Mouse (Mus musculus): ENCODE data around the gene Acadvl. TPM values are rescaled to one million over a fixed set of nuclear protein-coding genes. Genes with fewer than 3 reads are reported as not detected.
A peak's percentile ranks its signal among the peaks of the same experiment; 100 is the strongest.

Gene Acadvl
- polyA plus RNA-seq, 1 experiment from 2014 or later = 63.7 TPM

DNA sequence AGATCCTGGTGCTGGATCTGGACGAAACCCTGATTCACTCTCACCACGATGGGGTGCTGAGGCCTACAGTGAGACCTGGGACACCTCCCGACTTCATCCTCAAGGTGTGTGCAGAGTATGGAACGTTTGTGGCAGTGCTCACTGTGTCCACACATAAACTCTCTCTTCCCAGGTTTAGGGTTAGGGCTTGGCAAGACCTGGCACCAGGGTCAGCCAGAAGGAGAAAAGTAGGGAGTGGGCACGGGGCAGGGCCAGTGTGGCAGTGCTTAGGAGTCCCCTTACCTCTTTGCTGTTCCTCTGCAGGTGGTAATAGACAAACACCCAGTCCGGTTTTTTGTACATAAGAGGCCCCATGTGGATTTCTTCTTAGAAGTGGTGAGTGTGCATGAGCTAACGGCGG, 30.8 kb downstream of the Acadvl start:
- no peak overlapping the region for H3K4me2 ChIP-seq (replicated peaks)
- H3K4me3 ChIP-seq = 0 out of 2 replicates have a peak overlapping the region, but pooled peaks have one; percentile 7
- H3K4me1 ChIP-seq = peaks cover 25% of the 10 kb centered on the region
- H3K9ac ChIP-seq = no peak overlapping the region
- peaks cover 48% of the 10 kb centered on the region for H3K36me3 ChIP-seq
- no peak overlapping the region for H3K27ac ChIP-seq
- no peak for ATAC-seq (ENCODE audit: low FRiP score, low read depth)
- no peaks in the 10 kb centered on the region for H3K9me3 ChIP-seq
- 93% methylated on average over 8 of the region's 8 CpGs for WGBS
- no peaks in the 10 kb centered on the region for H3K27me3 ChIP-seq (replicated peaks)

DNA sequence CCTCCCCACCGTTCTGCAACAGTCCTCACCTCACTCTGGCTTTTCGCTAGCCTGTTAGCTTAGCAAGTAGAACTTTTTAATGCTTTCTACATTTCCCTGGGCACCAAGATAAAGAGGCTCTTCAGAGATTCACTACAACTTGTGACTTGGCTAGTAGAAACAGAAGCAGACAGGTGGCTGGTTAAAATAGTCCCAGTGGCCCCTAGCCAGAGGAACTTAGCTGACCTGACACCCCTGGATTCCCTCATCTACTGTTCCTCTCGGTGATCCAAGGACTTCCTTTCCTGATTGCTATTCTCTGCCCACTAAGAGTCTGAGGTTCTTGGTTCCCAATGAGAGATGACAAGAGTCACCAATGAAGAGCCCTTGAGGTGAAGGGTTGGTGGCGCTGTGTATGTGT, 31.8 kb downstream of the Acadvl start:
- no peak overlapping the region for H3K27ac ChIP-seq
- no peak overlapping the region for H3K4me3 ChIP-seq
- H3K9me3 ChIP-seq = no peaks in the 10 kb centered on the region
- peaks cover 27% of the 10 kb centered on the region for H3K4me1 ChIP-seq
- 92% methylated on average over 4 of the region's 4 CpGs for WGBS
- H3K9ac ChIP-seq = no peak overlapping the region
- peak overlapping the region; percentile 92 for H3K4me2 ChIP-seq (replicated peaks)
- peaks cover 41% of the 10 kb centered on the region for H3K36me3 ChIP-seq
- no peak for ATAC-seq (ENCODE audit: low FRiP score, low read depth)
- H3K27me3 ChIP-seq (replicated peaks) = no peaks in the 10 kb centered on the region

DNA sequence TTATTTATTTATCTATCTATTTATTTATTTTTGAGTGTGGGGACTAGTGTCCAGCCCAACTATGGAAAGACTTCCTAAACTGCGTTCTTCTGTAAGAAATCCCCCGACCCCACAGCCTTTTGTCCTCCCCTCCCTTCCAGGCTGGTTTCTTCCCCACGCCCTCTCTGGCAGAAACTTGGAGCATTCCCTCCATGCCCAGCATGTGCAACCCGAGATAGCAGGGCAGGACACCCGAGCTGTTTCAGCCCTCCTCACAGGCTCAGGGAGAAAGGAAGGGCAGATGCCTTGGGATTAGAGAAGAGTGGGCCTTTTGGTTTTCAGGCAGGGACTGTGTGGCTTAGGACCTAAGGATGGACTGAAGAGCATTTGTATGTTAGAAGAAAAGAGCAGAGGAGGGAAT, 32.3 kb downstream of the Acadvl start:
- 45% methylated on average over 5 of the region's 5 CpGs for WGBS

DNA sequence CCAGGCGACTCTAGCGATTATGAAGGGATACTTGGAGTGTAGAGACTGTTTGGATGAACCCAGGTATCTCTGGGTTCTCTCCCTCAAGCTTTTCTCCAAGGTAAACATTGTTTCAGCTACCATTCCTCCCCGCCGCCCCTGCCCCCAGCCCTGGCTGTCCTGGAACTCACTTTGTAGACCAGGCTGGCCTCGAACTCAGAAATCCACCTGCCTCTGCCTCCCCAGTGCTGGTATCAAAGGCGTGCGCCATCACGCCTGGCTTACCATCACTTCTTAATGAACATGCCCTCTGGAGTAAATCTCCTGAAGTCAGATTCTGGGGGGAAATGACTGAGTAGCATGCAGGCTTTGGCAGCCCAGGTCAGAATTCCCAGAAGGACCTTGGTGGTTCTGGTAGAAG, 33.0 kb downstream of the Acadvl start, which contains the start of gene Elp5:
Elp5 (minus strand) TSS at position 293 of the 400 bp plus-strand sequence.
- H3K27ac ChIP-seq = peak within 1 kb of the TSS; percentile 96
- peaks cover 33% of the 10 kb centered on the region for H3K36me3 ChIP-seq
- H3K4me2 ChIP-seq (replicated peaks) = peak within 1 kb of the TSS; percentile 92
- peak within 1 kb of the TSS; percentile 94 for H3K4me3 ChIP-seq
- peaks cover 27% of the 10 kb centered on the region for H3K4me1 ChIP-seq
- no peaks in the 10 kb centered on the region for H3K9me3 ChIP-seq
- no peaks in the 10 kb centered on the region for H3K27me3 ChIP-seq (replicated peaks)
- H3K9ac ChIP-seq = peak within 1 kb of the TSS; percentile 95
- ATAC-seq (ENCODE audit: low FRiP score, low read depth) = no peak
- WGBS = 64% methylated on average over 8 of the region's 8 CpGs

More for the DNA sequence above, 32.3 kb downstream of the Acadvl start:
- no peak for ATAC-seq (ENCODE audit: low FRiP score, low read depth)
- no peak overlapping the region for H3K27ac ChIP-seq
- H3K27me3 ChIP-seq (replicated peaks) = no peaks in the 10 kb centered on the region
- peaks cover 40% of the 10 kb centered on the region for H3K36me3 ChIP-seq
- peaks cover 27% of the 10 kb centered on the region for H3K4me1 ChIP-seq
- H3K4me3 ChIP-seq = peak overlapping the region; percentile 94; the same call in 1 of the 2 replicates
- H3K9ac ChIP-seq = peak overlapping the region; percentile 95
- H3K4me2 ChIP-seq (replicated peaks) = peak overlapping the region; percentile 92
- no peaks in the 10 kb centered on the region for H3K9me3 ChIP-seq

DNA sequence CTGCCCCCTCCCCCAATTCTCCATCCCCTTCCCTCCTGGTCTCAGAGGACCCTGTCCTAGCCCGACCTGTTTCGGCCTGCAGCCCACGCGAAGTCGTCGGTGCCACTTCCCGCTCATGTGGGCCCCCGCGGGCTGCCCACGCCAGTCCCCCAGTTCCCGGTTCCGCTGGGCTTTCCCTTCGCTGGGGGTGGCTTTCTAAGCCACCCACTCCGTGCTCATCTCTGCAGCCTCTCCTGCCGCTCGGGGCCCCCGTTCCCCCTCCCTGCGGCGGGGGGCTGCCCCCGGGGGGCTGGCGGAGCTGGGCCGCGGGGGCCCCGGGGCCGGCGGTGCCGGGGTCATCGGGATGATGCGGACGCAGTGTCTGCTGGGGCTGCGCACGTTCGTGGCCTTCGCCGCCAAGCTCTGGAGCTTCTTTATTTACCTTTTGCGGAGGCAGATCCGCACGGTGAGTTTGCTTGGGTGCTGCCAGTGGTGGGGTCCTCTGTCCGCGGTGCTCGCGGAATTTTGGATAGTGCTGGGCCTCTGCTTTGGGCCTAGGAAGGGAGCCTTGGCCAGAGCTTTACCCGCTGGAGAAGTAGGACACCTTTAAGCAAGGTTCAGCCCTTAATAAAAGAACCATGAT, 34.0 kb downstream of the Acadvl start, which contains the start of gene Ctdnep1:
Ctdnep1 (plus strand) TSS at position 16 of the 622 bp plus-strand sequence.
- Histone ChIP-seq H3K36me3 (peaks cover 25% of the 10 kb centered on the region), H3K27ac (peak within 1 kb of the TSS; percentile 96), H3K9ac (peak within 1 kb of the TSS; percentile 95), H3K27me3 (replicated peaks) (no peaks in the 10 kb centered on the region), H3K4me2 (replicated peaks) (peak within 1 kb of the TSS; percentile 92), H3K4me1 (peaks cover 27% of the 10 kb centered on the region), H3K9me3 (no peaks in the 10 kb centered on the region), H3K4me3 (peak within 1 kb of the TSS; percentile 94)
- ATAC-seq (ENCODE audit: low FRiP score, low read depth) = peak; percentile 45
- WGBS = under 1% methylated on average over 43 of the region's 43 CpGs

DNA sequence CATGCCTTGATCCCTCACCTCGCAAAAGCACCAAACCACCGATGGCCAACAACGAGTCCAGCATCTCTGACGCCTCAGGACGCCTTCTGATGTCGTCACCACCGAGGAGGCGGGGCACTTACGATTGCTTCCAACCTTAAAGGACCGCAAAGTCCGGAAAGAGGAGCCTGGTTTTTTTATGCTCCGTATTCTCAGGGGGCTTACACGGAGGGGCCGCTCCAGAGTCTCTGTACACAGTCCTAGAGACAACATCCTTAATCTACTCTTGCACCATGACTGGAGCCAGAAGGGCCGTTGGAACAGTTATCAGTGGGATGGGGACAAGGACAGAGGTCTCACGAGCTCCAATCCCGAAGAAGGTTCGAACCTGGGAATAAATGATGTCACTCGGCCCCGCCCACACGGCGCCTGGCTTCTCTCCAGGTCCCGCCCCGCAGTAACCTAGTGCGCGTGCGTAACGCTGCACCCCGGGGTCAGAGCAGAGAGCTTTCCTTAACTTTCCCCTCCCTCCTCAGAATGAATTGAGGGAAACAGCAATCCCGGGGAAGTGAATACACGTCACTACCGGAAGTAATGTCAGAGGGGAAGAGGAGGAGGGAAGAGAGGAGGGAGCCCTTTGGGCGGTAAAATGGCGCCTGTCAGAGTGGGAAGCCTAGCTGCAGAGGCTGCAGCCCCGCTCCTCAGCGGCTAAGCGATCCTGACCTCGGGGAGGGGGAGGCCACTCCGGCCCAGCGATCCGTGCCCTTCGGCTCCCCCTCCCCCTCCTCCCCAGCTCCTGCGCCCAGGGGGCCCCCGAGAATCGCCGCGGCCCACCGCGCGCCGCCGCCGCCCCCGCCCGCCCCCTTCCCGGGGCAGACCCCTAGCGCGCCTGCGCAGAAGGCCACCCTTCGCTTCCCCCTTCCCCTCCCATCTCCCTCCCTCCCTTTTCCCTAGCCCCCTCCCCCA, 34.7 kb downstream of the Acadvl start:
- peaks cover 30% of the 10 kb centered on the region for H3K36me3 ChIP-seq
- WGBS = under 1% methylated on average over 52 of the region's 60 CpGs
- peak overlapping the region; percentile 92 for H3K4me2 ChIP-seq (replicated peaks)
- H3K9ac ChIP-seq = peak overlapping the region; percentile 95
- H3K9me3 ChIP-seq = no peaks in the 10 kb centered on the region
- H3K4me1 ChIP-seq = peaks cover 27% of the 10 kb centered on the region
- H3K27ac ChIP-seq = peak overlapping the region; percentile 96
- ATAC-seq (ENCODE audit: low FRiP score, low read depth) = peak; percentile 90
- no peaks in the 10 kb centered on the region for H3K27me3 ChIP-seq (replicated peaks)
- peak overlapping the region; percentile 94 for H3K4me3 ChIP-seq

DNA sequence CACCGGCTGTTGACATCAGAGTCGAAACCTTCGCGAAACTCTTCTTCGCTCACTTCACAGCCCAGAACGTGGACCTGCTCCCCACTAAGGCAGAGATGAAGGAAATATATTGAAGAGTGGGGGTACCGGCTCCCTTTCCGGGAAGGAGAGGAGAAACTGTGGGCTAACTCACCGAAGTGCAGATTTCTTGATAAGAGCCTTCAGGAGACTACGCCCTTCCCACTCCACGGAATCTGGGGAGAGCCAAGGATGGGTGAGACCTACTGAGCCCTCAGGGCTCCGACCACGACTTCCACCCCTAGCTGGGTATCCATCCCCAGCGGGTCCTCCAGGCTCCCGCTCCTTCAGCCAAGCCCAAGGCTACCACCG, 35.4 kb downstream of the Acadvl start:
- H3K9me3 ChIP-seq = no peaks in the 10 kb centered on the region
- no peak for ATAC-seq (ENCODE audit: low FRiP score, low read depth)
- H3K9ac ChIP-seq = peak overlapping the region; percentile 95
- WGBS = 3% methylated on average over 16 of the region's 16 CpGs
- H3K4me1 ChIP-seq = peaks cover 27% of the 10 kb centered on the region
- peak overlapping the region; percentile 92 for H3K4me2 ChIP-seq (replicated peaks)
- peak overlapping the region; percentile 96 for H3K27ac ChIP-seq
- peaks cover 29% of the 10 kb centered on the region for H3K36me3 ChIP-seq
- H3K27me3 ChIP-seq (replicated peaks) = no peaks in the 10 kb centered on the region
- peak overlapping the region; percentile 94 for H3K4me3 ChIP-seq

DNA sequence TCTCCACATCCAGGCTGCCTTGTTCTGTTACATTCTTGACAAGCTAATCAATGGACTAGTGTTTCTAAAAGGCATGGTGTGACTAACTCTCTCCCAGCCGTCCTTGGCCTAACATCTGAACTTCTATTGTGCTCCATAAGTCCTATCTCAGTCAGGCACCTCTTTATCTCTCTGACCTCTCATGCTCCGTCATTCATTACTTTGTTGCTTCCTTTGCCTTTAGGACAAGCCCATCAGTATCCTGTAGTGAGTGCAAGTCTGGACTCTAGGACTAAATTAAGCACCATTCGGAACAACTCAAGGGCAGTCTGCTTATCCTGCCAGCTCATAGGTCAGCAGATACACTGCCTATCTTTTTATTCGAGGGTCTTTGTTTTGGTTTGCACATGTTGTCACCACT, 38.9 kb downstream of the Acadvl start:
- 90% methylated on average over 4 of the region's 4 CpGs for WGBS

DNA sequence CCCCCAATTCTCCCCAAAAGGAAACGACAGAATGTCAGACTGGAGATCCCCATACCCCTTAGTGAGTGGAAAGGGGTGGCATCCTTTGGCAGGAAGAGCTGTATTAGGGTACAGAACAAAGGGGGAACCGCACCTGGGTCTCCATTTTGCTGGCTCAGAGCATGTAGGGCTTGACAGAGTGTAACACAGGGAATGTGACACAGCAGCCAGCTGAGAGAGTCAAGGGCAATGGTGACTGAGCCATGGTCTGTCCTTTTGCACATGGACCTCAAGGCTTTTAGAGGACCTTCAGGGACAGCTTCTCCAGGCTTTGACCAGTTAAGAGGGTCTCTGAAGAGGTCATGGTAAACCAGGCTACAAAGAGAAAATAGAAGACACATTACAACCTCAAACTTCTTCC, 40.3 kb downstream of the Acadvl start:
- Histone ChIP-seq H3K9ac (no peak overlapping the region), H3K36me3 (peaks cover 53% of the 10 kb centered on the region), H3K4me3 (no peak overlapping the region), H3K27ac (no peak overlapping the region), H3K4me1 (peaks cover 5% of the 10 kb centered on the region), H3K27me3 (replicated peaks) (no peaks in the 10 kb centered on the region), H3K9me3 (no peaks in the 10 kb centered on the region), H3K4me2 (replicated peaks) (no peak overlapping the region)
- no peak for ATAC-seq (ENCODE audit: low FRiP score, low read depth)
- 99% methylated on average over 2 of the region's 2 CpGs for WGBS

More for the DNA sequence above, 38.9 kb downstream of the Acadvl start:
- H3K27ac ChIP-seq = no peak overlapping the region
- H3K27me3 ChIP-seq (replicated peaks) = no peaks in the 10 kb centered on the region
- H3K9me3 ChIP-seq = no peaks in the 10 kb centered on the region
- no peak overlapping the region for H3K4me2 ChIP-seq (replicated peaks)
- peaks cover 5% of the 10 kb centered on the region for H3K4me1 ChIP-seq
- H3K9ac ChIP-seq = no peak overlapping the region
- H3K36me3 ChIP-seq = peaks cover 44% of the 10 kb centered on the region
- no peak for ATAC-seq (ENCODE audit: low FRiP score, low read depth)
- no peak overlapping the region for H3K4me3 ChIP-seq

DNA sequence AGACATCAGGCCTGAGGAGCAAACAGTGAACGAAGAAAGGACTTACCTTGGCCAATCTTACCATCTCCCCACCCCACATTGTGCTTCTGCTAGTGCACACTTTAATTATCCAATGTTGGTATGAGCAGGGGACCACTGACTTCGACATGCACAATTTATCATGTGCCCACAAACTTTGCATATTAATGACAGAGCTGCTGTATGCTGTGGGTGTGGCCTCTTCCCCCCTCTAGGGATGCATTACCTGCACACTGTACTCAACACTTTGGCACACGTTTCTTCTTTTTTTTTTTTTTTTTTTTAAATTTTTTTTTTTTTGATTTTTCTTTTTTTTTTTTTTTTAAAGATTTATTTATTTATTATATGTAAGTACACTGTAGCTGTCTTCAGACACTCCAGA, 44.4 kb downstream of the Acadvl start:
- Histone ChIP-seq H3K4me3 (no peak overlapping the region), H3K4me2 (replicated peaks) (no peak overlapping the region), H3K27me3 (replicated peaks) (peaks cover 30% of the 10 kb centered on the region), H3K27ac (no peak overlapping the region), H3K4me1 (peaks cover 10% of the 10 kb centered on the region), H3K36me3 (peaks cover 60% of the 10 kb centered on the region), H3K9me3 (no peaks in the 10 kb centered on the region), H3K9ac (no peak overlapping the region)
- WGBS = 83% methylated on average over 3 of the region's 3 CpGs
- ATAC-seq (ENCODE audit: low FRiP score, low read depth) = no peak

DNA sequence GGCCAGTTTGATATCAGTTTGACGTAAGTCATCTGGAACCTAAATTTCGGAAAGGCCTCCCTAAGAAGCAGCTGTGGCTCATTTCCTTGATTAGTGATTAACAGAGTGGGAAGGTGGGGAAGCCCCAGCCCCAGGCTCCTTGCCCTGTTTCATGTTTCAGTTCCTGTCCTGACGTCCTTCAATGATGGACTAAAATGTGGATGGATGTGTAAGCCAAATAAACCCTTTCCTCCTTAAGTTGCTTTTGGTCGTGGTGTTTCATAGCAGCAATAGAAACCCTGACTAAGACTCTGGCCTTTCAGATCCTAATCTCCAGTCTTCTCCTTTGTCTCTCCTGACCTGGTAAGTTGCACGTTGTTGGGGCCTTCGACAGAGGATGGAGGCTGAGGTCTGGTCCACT, 45.0 kb downstream of the Acadvl start:
- H3K27ac ChIP-seq = no peak overlapping the region

DNA sequence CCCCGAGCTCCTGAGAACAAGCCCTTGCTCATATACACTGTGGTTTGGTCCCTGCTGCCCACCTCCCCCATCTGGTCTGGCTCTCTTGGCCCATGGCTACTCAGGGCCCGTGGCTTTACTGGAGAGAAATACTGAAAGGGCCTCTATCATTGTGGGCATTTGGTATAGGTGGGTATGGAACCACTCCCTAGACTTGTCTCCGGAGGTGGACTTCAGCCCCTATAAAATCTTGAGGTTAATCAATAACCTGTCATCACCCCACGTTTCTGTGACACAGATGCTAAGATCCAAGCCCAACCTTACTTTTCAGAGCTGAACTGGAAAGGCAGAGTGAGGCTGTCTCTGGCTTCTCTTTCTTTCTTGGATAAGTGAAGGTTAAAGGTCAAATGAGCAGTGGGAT, 46.4 kb downstream of the Acadvl start:
- 87% methylated on average over 4 of the region's 4 CpGs for WGBS
- H3K4me2 ChIP-seq (replicated peaks) = no peak overlapping the region
- H3K27ac ChIP-seq = no peak overlapping the region
- H3K4me3 ChIP-seq = no peak overlapping the region
- peaks cover 15% of the 10 kb centered on the region for H3K4me1 ChIP-seq
- no peaks in the 10 kb centered on the region for H3K9me3 ChIP-seq
- peaks cover 40% of the 10 kb centered on the region for H3K36me3 ChIP-seq
- H3K27me3 ChIP-seq (replicated peaks) = peaks cover 49% of the 10 kb centered on the region
- H3K9ac ChIP-seq = no peak overlapping the region
- ATAC-seq (ENCODE audit: low FRiP score, low read depth) = no peak

More for the DNA sequence above, 45.0 kb downstream of the Acadvl start:
- Histone ChIP-seq H3K27me3 (replicated peaks) (peaks cover 35% of the 10 kb centered on the region), H3K9ac (no peak overlapping the region), H3K36me3 (peaks cover 54% of the 10 kb centered on the region), H3K9me3 (no peaks in the 10 kb centered on the region), H3K4me3 (no peak overlapping the region), H3K4me1 (peaks cover 14% of the 10 kb centered on the region), H3K4me2 (replicated peaks) (no peak overlapping the region)
- 89% methylated on average over 6 of the region's 6 CpGs for whole genome bisulfite sequencing
- no peak for ATAC-seq (ENCODE audit: low FRiP score, low read depth)
